Mouse (Mus musculus): ENCODE data around the gene Gm42906.

DNA sequence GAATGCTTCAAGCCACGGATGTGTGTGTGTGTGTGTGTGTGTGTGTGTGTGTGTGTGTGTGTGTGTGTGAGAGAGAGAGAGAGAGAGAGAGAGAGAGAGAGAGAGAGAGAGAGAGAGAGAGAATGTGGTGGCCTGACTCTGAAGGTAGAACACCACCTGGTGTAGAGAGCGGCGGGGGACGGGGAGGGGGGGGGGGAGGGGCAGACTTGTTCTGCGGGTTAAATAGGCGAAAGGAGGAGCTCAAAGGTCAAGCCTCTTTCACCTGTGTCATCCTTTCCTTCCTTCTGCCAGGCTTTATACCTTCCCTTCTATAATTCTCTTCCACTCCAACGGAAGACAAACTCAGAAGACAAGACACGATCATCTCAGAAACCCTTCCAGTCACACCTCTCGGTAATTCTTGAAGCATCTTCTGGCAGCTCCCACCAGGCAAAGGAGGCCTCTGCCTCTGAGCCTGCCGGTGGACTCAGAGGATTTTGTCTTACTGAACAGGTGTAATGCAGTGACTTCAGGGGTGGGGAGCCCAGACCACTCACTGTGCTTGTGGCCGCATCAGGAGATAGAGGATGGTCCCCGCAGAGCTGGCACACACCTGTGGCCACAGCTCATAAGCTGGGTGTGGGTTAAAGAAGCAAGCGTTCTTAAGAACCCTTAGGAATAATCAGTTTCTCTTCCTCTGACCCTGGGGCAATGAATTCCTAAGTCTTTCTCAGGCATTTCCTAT is 195.2 kb downstream of the Gm42906 start:
- TF ChIP-seq CTCF (IDR thresholded peaks at IDR 0.05; ENCODE audit: low read depth) (no peak), EP300 (IDR thresholded peaks at IDR 0.05; ENCODE audit: low read depth) (no peak)

Measured in liver, postnatal 0 days (tissue).